Mouse (Mus musculus): ENCODE results near the gene Trim14. TPM values are rescaled to one million over a fixed set of nuclear protein-coding genes. Genes with fewer than 3 reads are reported as not detected.
"Not testable (repeated sequence)": the region's sequence is repeated elsewhere in the genome, so short reads cannot be mapped to it uniquely, and the experiment has no call there.

Gene Trim14
- 8.5 and 13.1 TPM in 2 replicates for total RNA-seq (2014; fragmentation: Nextera tagmentation)
- total RNA-seq (2017): 7.3 and 8.1 TPM in 2 replicates

DNA sequence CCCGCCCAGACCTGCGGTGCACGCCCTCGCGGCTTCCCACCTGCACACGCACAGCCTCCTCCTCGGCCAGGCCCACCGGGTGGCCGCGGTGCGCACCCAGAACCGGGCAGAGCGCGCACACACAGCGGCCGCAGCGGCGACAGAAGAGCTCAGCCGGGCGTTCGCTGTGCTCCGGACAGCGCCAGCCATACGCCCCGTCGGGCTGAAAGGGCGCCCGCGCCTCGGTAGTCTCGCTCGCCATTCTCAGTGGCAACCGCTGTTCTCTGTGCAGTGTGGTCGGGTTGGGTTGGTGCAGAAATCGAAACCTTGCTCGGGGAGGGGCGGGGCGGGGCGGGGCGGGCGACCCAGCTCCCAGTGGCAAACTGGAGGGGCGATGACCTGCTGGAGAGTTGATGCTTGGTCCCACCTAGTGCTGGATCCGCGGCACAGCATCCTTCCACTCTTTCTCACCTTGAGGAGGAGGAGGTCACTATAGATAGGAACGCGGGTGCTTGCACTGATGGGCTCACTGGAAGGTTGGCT is at the start of gene Trim14:
Trim14 (minus strand) TSS at position 302 of the 522 bp plus-strand sequence.
- ATAC-seq (replicated peaks; ENCODE audit: low FRiP score, low TSS enrichment, poor library complexity, severe bottlenecking): peak; percentile 80

DNA sequence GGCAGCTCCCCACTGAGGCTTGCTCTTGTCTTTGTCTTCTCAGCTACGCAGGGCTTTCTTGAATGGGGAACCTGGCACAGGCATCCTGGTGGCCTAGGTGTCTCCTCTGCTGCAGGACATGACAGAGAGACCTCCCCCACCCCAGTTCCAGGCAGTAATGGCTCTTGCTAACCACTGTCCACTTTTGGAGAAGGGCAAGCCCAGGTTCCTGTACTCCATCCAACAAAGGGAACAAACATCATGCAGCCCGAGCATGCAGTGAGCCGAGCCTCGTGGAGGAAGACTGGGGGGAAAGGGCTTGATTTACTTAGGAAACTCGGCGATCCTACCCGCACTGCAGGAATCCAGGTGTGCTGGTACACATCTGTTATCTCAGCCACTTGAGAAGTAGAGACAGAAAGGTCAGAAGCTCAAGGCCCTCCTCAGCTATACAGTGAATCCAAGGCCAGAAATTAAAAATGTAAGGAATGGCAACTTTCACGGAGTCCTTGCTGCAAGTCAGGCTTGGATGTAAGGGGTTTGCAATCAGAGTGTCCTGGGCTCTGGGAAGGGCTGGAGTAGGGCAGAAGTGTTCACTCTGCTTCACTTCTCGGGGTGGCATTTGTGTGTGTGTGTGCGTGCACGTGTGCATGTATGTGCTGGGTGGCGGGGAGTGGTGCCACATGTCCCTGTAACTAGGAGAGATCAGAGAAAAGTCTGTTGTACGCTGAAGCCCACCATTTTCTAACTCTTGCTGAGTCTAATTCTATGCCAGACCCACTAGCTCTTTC is 49.3 kb upstream of the Trim14 start:
- ATAC-seq (replicated peaks; ENCODE audit: low FRiP score, low TSS enrichment, poor library complexity, severe bottlenecking): no peak

DNA sequence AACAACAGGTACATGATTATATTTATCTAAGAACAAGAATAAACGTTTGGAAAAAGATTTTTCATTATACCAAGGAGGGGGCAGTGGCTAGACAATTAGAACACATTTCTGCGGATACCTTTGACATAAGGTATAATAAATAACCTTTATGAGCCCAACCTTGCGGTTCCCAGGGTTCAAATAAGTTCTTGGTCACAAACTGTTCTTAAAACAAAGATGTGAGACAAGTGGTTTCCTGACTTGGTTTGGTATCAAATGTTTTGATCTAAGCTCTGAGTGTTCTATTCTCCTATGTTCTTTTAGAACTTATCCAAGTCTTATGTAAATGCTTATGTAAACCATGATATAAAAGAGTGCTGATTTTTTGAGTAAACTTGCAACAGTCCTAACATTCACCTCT is 48.6 kb upstream of the Trim14 start:
- ATAC-seq (replicated peaks; ENCODE audit: low FRiP score, low TSS enrichment, poor library complexity, severe bottlenecking): not testable (repeated sequence)

DNA sequence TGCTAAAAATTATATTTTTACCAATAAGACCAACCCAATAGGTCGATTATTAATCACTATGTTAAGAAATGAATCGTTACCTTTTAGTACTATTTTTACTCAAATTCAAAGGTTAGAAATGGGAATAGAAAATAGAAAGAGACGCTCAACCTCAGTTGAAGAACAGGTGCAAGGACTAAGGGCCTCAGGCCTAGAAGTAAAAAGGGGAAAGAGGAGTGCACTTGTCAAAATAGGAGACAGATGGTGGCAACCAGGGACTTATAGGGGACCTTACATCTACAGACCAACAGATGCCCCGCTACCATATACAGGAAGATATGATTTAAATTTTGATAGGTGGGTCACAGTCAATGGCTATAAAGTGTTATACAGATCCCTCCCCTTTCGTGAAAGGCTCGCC is 48.1 kb upstream of the Trim14 start:
- not testable (repeated sequence) for ATAC-seq (replicated peaks; ENCODE audit: low FRiP score, low TSS enrichment, poor library complexity, severe bottlenecking)

DNA sequence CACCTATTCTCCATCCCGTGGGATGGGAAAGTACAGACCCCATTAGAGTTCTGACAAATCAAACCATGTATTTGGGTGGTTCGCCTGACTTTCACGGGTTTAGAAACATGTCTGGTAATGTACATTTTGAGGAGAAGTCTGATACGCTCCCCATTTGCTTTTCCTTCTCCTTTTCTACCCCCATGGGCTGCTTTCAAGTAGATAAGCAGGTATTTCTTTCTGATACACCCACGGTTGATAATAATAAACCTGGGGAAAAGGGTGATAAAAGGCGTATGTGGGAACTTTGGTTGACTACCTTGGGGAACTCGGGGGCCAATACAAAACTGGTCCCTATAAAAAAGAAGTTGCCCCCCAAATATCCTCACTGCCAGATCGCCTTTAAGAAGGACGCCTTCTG is 46.1 kb upstream of the Trim14 start:
- ATAC-seq (replicated peaks; ENCODE audit: low FRiP score, low TSS enrichment, poor library complexity, severe bottlenecking): not testable (repeated sequence)

DNA sequence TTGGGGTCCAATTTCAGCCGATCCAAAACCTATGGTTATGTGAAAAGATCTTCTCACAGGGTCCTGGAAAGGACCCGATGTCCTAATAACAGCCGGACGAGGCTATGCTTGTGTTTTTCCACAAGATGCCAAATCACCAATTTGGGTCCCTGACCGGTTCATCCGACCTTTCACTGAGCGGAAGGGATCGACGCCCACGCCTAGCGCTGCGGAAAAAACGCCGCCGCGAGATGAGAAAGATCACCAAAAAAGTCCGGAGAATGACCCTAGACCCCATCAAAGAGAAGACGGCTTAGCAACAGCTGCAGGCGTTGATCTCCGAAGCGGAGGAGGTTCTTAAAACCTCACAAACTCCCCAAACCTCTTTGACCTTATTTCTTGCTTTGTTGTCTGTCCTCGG is 45.6 kb upstream of the Trim14 start:
- not testable (repeated sequence) for ATAC-seq (replicated peaks; ENCODE audit: low FRiP score, low TSS enrichment, poor library complexity, severe bottlenecking)

DNA sequence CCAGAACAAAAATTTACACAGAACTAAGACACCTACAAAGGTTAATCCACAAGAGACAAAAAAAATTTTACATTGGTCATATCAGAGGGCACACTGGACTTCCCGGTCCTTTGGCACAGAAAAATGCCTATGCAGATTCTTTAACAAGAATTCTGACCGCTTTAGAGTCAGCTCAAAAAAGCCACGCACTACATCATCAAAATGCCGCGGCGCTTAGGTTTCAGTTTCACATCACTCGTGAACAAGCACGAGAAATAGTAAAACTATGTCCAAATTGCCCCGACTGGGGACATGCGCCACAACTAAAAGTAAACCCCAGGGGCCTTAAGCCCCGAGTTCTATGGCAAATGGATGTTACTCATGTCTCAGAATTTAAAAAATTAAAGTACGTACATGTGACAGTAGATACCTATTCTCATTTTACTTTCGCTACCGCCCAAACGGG is 44.9 kb upstream of the Trim14 start:
- ATAC-seq (replicated peaks; ENCODE audit: low FRiP score, low TSS enrichment, poor library complexity, severe bottlenecking): not testable (repeated sequence)

DNA sequence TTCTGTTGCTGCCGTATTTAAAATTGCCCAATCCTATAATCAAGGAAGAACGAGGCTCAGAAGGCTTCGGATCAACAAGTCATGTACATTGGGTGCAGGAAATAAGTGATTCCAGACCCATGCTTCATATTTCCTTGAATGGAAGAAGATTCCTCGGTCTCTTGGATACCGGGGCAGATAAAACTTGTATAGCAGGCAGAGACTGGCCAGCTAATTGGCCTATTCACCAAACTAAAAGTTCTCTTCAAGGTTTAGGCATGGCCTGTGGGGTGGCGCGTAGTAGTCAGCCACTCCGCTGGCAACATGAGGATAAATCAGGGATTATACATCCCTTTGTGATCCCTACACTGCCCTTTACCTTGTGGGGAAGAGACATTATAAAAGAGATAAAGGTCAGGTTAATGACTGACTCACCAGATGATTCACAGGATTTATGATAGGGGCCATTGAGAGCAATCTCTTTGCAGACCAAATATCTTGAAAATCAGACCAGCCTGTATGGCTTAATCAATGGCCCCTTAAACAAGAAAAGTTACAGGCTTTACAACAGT is 42.9 kb upstream of the Trim14 start:
- not testable (repeated sequence) for ATAC-seq (replicated peaks; ENCODE audit: low FRiP score, low TSS enrichment, poor library complexity, severe bottlenecking)

DNA sequence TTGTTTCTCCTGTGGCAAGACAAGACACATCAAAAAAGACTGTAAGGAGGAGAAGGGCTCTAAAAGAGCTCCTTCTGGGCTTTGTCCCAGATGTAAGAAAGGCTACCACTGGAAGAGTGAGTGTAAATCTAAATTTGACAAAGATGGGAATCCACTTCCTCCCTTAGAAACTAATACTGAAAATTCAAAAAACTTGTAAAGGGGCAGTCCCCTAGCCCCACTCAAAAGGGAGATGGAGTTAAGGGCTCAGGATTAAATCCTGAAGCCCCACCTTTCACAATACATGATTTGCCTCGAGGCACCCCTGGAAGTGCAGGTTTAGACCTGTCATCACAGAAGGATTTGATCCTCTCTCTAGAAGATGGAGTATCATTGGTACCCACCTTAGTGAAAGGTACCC is 42.3 kb upstream of the Trim14 start:
- ATAC-seq (replicated peaks; ENCODE audit: low FRiP score, low TSS enrichment, poor library complexity, severe bottlenecking): no peak

DNA sequence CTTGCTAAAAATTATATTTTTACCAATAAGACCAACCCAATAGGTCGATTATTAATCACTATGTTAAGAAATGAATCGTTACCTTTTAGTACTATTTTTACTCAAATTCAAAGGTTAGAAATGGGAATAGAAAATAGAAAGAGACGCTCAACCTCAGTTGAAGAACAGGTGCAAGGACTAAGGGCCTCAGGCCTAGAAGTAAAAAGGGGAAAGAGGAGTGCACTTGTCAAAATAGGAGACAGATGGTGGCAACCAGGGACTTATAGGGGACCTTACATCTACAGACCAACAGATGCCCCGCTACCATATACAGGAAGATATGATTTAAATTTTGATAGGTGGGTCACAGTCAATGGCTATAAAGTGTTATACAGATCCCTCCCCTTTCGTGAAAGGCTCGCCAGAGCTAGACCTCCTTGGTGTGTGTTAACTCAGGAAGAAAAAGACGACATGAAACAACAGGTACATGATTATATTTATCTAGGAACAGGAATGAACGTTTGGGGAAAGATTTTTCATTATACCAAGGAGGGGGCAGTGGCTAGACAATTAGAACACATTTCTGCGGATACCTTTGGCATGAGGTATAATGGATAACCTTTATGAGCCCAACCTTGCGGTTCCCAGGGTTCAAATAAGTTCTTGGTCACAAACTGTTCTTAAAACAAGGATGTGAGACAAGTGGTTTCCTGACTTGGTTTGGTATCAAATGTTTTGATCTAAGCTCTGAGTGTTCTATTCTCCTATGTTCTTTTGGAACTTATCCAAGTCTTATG is 39.8 kb upstream of the Trim14 start:
- ATAC-seq (replicated peaks; ENCODE audit: low FRiP score, low TSS enrichment, poor library complexity, severe bottlenecking): not testable (repeated sequence)

DNA sequence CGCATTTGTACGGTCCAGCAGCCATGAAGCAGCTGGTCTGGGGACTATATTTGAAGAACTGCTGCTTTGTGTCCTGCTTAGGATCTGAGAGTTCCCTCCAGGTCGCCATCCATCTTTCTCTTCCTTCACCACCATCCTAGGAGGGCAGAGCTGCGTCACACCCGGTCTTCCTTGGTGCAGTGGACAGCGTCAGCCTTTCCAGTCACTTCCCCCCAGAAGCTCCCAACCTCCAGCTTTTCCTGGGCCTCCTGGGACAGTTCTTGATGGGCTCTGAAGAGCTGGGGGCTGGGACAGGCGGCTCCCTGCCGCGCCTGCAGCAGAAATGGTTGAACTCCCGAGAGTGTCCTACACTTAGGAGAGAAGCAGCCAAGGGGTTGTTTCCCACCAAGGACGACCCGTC is 38.9 kb upstream of the Trim14 start:
- ATAC-seq (replicated peaks; ENCODE audit: low FRiP score, low TSS enrichment, poor library complexity, severe bottlenecking): no peak

DNA sequence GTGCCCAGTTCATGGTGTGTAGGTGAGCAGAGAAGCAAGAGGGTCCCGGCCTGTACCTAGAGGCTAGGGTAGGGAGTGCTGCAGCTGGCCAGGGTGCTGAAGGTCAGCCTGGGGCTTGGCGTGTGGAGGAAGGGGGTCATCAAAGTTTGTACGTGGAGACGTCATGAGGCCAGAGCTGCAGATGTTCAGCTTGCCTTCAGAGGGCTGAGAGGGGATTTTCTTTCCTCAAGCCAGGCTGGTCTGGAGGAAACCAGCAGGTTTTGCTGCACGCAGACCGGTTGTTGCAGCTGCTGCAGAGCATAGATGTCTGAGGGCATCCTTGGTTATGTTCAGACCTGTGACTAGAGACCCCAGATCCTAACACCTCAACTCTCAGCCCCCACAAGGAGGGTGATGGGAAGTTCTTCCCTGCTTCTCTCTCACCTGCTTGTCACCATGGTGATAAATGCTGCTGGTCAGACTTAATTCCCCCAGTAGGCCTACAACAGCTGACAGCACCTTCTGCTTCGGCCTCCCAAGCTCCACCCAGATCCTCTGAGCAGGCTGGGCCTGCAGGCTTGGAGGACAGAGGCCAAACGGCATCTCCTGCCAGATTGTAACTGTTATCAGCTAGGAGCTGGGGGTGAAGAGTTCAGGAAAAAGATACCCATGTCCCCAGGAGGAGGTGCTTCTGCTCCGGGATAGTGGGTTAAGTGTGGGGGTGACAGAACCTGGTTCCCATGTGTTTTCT is 38.2 kb upstream of the Trim14 start:
- ATAC-seq (replicated peaks; ENCODE audit: low FRiP score, low TSS enrichment, poor library complexity, severe bottlenecking): peak; percentile 53; the same call in 1 of the 2 replicates

DNA sequence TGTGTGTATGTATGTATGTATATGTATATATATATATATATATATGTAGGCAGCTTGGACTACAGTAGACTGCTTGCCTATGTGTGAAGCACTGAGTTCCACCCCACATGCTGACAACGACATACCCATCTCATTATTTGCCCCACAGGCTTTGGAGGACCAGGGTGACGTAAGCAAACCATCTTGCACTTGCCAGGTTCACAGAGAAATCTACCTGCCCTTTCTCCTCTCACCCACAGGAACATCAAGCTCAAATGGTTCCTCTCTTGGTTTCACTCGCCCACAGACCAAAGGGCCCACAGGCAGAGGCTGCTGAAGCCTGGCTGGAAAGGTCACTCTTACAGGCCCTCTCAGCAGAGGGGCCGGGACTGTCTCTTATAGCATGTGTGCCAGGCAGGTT is 36.7 kb upstream of the Trim14 start:
- no peak for ATAC-seq (replicated peaks; ENCODE audit: low FRiP score, low TSS enrichment, poor library complexity, severe bottlenecking)

DNA sequence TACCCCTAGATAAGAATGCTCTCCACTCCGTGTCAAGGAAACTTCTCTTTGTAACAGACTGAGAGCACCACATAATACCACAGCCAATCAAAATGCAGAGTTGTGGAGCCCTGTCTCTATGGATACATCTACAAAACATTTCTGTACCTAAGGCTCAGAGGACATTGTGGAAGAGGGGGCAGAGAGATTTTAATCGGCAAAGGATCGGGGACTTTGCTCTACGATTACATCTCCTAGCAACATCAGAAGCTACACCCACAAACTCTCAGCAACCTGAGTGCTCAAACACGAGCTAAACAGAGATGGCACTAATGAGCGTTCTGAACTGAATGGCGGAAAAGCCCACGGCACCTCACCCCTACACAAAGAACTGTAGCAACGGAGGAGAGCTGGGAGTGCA is 35.8 kb upstream of the Trim14 start:
- no peak for ATAC-seq (replicated peaks; ENCODE audit: low FRiP score, low TSS enrichment, poor library complexity, severe bottlenecking)

DNA sequence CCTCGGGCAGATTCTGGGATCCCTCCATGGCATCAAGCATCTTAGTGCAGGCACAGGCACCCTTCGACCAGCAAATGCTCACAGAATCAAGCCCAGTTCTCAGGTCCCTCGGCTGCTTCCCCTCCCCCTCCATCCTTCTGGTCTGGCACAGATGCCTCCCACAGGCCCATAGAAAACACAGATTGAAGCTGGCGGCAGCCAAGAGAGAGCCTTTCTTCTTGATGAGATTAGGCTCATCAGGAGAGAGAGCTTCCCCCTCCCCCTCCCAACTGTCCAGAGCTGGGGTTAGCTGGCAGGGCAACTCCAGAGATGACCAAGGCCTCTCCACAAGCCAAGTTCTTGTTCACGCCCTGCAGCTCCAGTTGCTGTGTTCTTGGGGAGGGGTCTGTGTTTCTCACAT is 33.7 kb upstream of the Trim14 start:
- no peak for ATAC-seq (replicated peaks; ENCODE audit: low FRiP score, low TSS enrichment, poor library complexity, severe bottlenecking)

DNA sequence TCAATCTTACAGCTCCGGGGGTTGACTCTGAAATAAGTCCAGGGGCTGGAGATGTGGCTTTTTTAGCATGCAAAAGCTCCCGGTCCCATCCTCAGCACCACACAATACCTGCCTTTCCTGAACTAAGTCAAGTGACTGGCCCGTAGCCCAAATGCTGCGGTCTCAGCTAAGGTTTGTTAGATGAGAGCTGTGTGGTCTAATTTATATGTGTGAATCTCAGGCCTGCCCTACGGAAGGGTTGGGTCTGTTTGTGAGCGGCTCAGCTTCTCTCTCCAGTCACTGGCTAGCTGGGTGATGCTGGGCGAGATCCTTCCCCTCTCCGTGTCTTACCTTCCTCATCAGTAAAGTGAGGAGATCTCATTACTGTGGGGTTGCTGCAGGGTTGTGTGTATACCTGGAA is 32.2 kb upstream of the Trim14 start:
- no peak for ATAC-seq (replicated peaks; ENCODE audit: low FRiP score, low TSS enrichment, poor library complexity, severe bottlenecking)

DNA sequence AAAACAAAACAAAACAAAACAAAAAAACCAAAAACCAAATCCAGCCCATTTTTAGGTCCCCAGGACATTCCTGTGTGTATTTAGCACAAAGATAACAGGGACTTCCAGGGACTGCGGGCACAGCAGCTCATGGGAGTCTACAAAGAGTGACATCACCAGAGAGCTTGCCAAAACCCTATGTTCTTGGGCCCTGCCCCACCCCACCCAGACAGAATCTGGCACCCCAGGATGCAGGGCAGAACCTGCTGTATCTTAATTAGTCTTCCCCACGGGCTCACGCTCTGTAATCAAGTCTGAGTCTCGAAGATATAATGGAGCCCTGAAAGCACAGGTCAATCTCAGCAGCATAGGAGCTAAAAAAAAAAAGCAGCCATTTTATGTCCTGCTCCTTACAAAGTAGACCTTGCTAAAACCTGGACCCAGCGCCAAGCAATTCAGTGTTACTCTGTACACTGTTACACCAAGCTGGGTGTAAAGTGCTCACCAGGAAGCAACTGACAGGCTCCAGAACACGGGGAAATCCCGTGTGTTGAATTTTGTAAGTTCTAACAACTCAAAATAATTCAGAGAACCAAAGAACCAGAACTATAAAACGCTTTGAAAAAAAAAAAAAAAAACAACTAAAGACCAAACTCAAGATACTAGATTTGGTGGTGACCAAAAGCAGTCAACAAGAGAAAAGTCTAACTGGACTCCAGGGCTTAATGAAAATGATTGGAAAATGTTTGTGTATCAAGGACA is 31.2 kb upstream of the Trim14 start:
- ATAC-seq (replicated peaks; ENCODE audit: low FRiP score, low TSS enrichment, poor library complexity, severe bottlenecking): peak; percentile 57

DNA sequence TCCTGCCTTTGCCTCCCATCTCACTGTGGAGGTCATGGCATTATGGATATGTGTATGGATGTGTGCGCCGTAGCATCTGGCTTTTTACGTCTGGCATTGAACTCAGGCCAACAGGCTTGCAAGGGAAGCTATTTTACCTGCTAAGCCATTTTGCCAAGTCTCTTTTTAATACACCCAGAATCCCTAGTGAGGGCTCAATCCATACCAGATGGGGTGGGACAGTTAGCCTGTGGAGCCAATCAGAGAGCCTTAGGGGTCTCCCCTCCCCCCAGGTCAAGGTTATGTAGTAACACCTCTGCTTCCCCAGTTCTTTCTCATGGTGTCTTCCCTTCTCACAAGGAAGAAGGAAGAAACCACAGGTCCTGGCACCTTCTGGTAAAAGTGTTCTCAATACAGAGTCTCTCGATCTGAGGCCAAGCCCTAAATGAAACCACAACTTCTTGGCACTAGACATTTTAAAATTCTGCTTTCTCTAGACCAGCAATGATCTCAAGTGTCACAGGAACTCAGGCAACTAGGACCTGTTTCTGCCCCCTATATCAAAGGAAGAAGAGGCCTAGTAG is 29.5 kb upstream of the Trim14 start:
- ATAC-seq (replicated peaks; ENCODE audit: low FRiP score, low TSS enrichment, poor library complexity, severe bottlenecking): no peak

DNA sequence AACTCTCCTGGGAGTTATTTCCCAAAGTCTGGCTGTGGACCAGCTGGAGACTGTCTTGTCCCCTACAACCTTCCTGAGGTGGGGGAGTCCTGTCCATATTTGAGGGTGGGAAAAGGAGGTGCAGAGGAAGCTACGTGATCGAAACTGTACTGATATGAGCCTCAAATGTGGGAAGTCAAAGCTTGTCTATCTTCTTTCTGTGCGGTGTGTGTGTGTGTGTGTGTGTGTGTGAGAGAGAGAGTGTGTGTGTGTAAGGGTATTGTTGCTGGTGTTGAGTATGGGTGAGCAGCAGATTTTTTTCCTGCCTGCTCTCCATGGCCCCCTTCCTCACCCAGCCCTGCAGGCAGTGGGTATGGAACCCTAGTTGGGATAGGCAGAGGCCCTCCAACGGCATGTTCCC is 28.3 kb upstream of the Trim14 start:
- ATAC-seq (replicated peaks; ENCODE audit: low FRiP score, low TSS enrichment, poor library complexity, severe bottlenecking): no peak
